Mouse (Mus musculus) kidney, adult 2 months (tissue): ENCODE results near the gene Smad5.

Experiments used
- CTCF ChIP-seq: fragments of 200-500 bp; conservative IDR thresholded peaks from 2 replicates; pipeline ENCODE4 v1.5.1; 2011; ENCODE audit warnings: low read depth, mild to moderate bottlenecking, control low read depth, low read length, moderate library complexity, mixed read lengths; ENCODE audit not compliant: insufficient read depth, insufficient read length
- POLR2A ChIP-seq: fragments of 200-500 bp; IDR thresholded peaks from one replicate; pipeline ENCODE4 v1.6.1; 2011; ENCODE audit warnings: low read depth, low read length, control low read depth

DNA sequence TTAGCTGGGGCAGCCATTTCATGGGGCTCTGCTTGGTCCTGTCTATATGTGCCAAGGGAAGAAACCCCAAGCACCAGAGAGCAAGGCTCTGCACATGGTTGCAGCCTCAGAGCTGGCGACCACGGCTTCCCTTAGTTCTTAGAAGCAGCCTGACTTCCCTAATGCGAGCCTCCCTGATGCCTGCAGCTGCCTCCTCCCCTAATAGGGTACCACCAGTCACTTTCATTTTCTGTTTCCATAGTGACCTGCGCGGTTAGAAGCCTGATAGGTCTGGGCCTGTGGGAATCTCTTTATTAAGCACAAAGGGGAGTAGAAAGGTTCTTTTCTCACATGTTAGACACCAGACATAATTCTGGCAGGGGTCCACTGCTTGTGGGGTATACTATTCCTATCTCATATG, 71.5 kb downstream of the Smad5 start:
- no peak for TF ChIP-seq CTCF
- no peak for TF ChIP-seq POLR2A
